ENCODE assay signal across 21 mouse cellular contexts in genomic region chr1:7776720-7777119, GRCm38 (mm10).
DNase-seq lines count a peak whose midpoint lies in the region; ATAC-seq lines count a peak whose summit lies in the region.
"Had no signal": no experiment of that assay in that cellular context is flagged by ENCODE, and none has a peak within 500 bp of the region (broad histone marks: within the 10 kb centered on the region; RNA-seq: fewer than 3 reads in every experiment).

No protein-coding gene starts in this region.

- no peak overlapping the region for H3K4me3 ChIP-seq in kidney, embryonic 15.5 days (replicated peaks)
- H3K4me3 ChIP-seq: embryonic facial prominence, embryonic 15.5 days; forebrain, embryonic 15.5 days had no signal

- DNase-seq in embryo, embryonic 10 days (ENCODE audit: low spot score): peak; percentile 4
- no peak for DNase-seq in embryo, embryonic 11 days
- no peak for DNase-seq in kidney, postnatal 14 days
- peak; percentile 25 for DNase-seq in embryo, embryonic 10.5 days (ENCODE audit: low spot score)
- DNase-seq in spleen, postnatal 36 days (ENCODE audit: low spot score in 2 of 2): no peak
- DNase-seq in retina, postnatal 1 day: no peak
- DNase-seq: adrenal gland, postnatal 36 days; cerebellum, adult 9-10 months; gastrocnemius, postnatal 14 days; lung, postnatal 36 days; right cerebral cortex, adult 18-20 months; right cerebral cortex, postnatal 4 days; thymus, adult 18-20 months; thymus, postnatal 36 days had no signal

- H3K36me3 ChIP-seq in kidney, embryonic 15.5 days: no peaks in the 10 kb centered on the region
- H3K36me3 ChIP-seq: embryonic facial prominence, embryonic 15.5 days; forebrain, embryonic 15.5 days had no signal

- no peaks in the 10 kb centered on the region for H3K27me3 ChIP-seq in kidney, embryonic 15.5 days
- H3K27me3 ChIP-seq: embryonic facial prominence, embryonic 15.5 days; forebrain, embryonic 15.5 days had no signal

- no peak overlapping the region for H3K27ac ChIP-seq in kidney, embryonic 15.5 days
- H3K27ac ChIP-seq: embryonic facial prominence, embryonic 15.5 days; forebrain, embryonic 15.5 days; hindbrain, postnatal 0 days had no signal

- H3K9ac ChIP-seq in kidney, embryonic 15.5 days: no peak overlapping the region
- H3K9ac ChIP-seq: embryonic facial prominence, embryonic 15.5 days; forebrain, embryonic 15.5 days; lung, embryonic 14.5 days had no signal

- 11% methylated on average over 1 of the region's 1 CpGs for WGBS in kidney, embryonic 15.5 days

- no peaks in the 10 kb centered on the region for H3K9me3 ChIP-seq in kidney, embryonic 15.5 days (replicated peaks)
- H3K9me3 ChIP-seq: embryonic facial prominence, embryonic 15.5 days; forebrain, embryonic 15.5 days had no signal

- H3K4me2 ChIP-seq in kidney, embryonic 15.5 days: no peak overlapping the region
- H3K4me2 ChIP-seq: forebrain, embryonic 15.5 days had no signal

- H3K4me1 ChIP-seq in kidney, embryonic 15.5 days: peaks cover 12% of the 10 kb centered on the region
- H3K4me1 ChIP-seq: embryonic facial prominence, embryonic 15.5 days; forebrain, embryonic 15.5 days had no signal

- 0 out of 2 replicates have a peak, but pooled peaks have one; percentile 20 for ATAC-seq in kidney, embryonic 15.5 days (replicated peaks; ENCODE audit: low FRiP score)
- peak; percentile 47 for ATAC-seq in megakaryocyte, adult 5-6 weeks (ENCODE audit: poor library complexity, severe bottlenecking)
- ATAC-seq: forebrain, embryonic 15.5 days; intestine, postnatal 0 days had no signal

Comparison
In these comparisons a context has a peak if more than half of its experiments do, and no peak if none do; other contexts are left out.
1. DNase-seq: peak in embryo, embryonic 10 days (single experiment) and embryo, embryonic 10.5 days (single experiment); none in embryo, embryonic 11 days (single experiment), kidney, postnatal 14 days (single experiment), spleen, postnatal 36 days (0 of 2) and retina, postnatal 1 day (single experiment).